Mouse (Mus musculus) intestine, embryonic 15.5 days (tissue): ENCODE measurements around the gene Zfp639. TPM values are rescaled to one million over a fixed set of nuclear protein-coding genes. Genes with fewer than 3 reads are reported as not detected.

Source experiments
- ATAC-seq: fragments of 200-750 bp; cut with Nextera tagmentation; 2 replicates; pipeline ENCODE4 v1.8.0; 2017; ENCODE audit warnings: moderate TSS enrichment, moderate library complexity
- H3K27ac ChIP-seq: fragments of 300-500 bp; sonication (generic); 2 replicates; pipeline ENCODE4 v1.5.1; 2015; ENCODE audit warnings: mild to moderate bottlenecking, inconsistent platforms
- H3K27me3 ChIP-seq: fragments of 300-500 bp; sonication (generic); replicated peaks from 2 replicates; pipeline ENCODE4 v1.6.1; 2015; ENCODE audit warnings: inconsistent platforms
- H3K36me3 ChIP-seq: fragments of 300-500 bp; sonication (generic); 2 replicates; pipeline ENCODE4 v1.6.1; 2015; ENCODE audit warnings: inconsistent platforms
- H3K4me1 ChIP-seq: fragments of 300-500 bp; sonication (generic); replicated peaks from 2 replicates; pipeline ENCODE4 v1.6.1; 2015; ENCODE audit warnings: inconsistent platforms
- H3K4me2 ChIP-seq: fragments of 300-500 bp; sonication (generic); replicated peaks from 2 replicates; pipeline ENCODE4 v1.6.1; 2015; ENCODE audit warnings: mild to moderate bottlenecking, inconsistent platforms
- H3K4me3 ChIP-seq: fragments of 300-500 bp; sonication (generic); replicated peaks from 2 replicates; pipeline ENCODE4 v1.5.1; 2015; ENCODE audit warnings: inconsistent platforms
- H3K9ac ChIP-seq: fragments of 300-500 bp; sonication (generic); 2 replicates; pipeline ENCODE4 v1.6.1; 2015; ENCODE audit warnings: inconsistent platforms
- H3K9me3 ChIP-seq: fragments of 300-500 bp; sonication (generic); 2 replicates; pipeline ENCODE4 v1.6.1; 2016; ENCODE audit warnings: inconsistent platforms
- WGBS: fragments of 180-500 bp; shearing (Covaris S2); methylation state at CpG from one replicate; pipeline ENCODE4 v1.1.7; 2015; 5-methylcytosine and 5-hydroxymethylcytosine counted together
- polyA plus RNA-seq: library from polyadenylated mRNA; unstranded; fragments of >200 nt; fragmentation: Nextera tagmentation; extraction: Ambion mirVana; gene quantifications from 2 replicates; pipeline ENCODE4 v1.2.1, GENCODE M21; 2015

Gene Zfp639
- polyA plus RNA-seq, 1 experiment from 2014 or later: 32.9 TPM

- no peaks in the 10 kb centered on the region for H3K4me1 ChIP-seq
- ATAC-seq: peak; percentile 41; the same call in 1 of the 2 replicates
- WGBS: 63% methylated on average over 15 of the region's 15 CpGs
Measured at GRCm38 (mm10) chr3:32490076-32490927, 19.8 kb upstream of the Zfp639 start.

GRCm38 (mm10) chr3:32490928-32491315, 19.1 kb upstream of the Zfp639 start:
- H3K4me3 ChIP-seq: no peak overlapping the region
- no peak overlapping the region for H3K4me2 ChIP-seq
- ATAC-seq: no peak
- no peaks in the 10 kb centered on the region for H3K36me3 ChIP-seq
- H3K27ac ChIP-seq: no peak overlapping the region
- H3K9ac ChIP-seq: no peak overlapping the region
- H3K27me3 ChIP-seq: no peaks in the 10 kb centered on the region
- no peaks in the 10 kb centered on the region for H3K9me3 ChIP-seq
- no peaks in the 10 kb centered on the region for H3K4me1 ChIP-seq

More at GRCm38 (mm10) chr3:32490076-32490927, 19.8 kb upstream of the Zfp639 start:
- Histone ChIP-seq H3K27me3 (no peaks in the 10 kb centered on the region), H3K4me3 (no peak overlapping the region), H3K27ac (no peak overlapping the region), H3K9ac (no peak overlapping the region), H3K9me3 (no peaks in the 10 kb centered on the region), H3K4me2 (no peak overlapping the region), H3K36me3 (no peaks in the 10 kb centered on the region)

DNA sequence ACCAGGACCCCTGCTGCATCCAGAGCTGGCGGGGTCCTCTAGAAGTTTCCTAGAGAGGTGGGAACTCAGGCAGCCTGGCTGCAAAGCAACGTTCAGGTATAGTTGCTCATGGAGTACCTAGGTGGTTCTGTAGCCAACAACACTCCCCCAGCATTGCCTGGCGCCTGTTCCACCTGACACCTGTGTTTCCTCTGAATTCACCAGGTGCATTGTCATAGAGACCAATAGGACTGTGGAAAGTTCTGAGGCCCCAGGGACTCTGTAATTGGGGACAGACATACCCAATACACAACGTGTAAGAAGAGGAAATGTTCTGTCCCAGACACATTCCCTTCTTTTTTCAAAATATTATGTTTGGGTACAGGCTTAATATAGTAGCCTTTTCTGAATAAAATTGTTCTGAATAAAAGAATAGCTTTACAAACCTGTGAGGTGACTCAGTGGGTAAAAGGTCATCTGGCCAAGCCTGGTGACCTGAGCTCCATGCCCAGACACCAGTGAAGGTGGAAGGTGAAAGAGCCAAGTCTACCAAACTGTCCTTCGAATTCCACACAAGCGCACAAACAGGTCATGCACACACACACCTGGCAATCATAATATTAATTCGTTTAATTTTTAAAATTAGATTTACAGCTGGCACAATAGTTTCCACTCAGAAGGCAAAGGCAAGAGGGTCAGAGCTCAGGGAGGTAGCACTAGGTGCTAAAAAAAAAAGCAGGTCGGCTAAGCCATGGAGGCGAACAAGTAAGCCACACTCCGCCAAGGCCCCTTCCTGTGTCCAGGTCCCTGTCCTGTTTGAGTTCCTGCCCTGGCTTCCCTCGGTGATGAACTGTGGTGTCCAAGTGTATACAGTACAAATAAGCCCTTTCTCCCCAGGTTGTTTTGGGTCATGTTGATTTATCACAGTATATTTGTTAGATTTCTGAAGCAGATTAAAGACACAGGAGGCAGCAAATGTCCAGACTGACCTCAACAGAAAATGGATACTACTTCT, 17.7 kb upstream of the Zfp639 start, which contains the start of gene Kcnmb3:
Gene Kcnmb3 (minus strand): TSS at position 135 of the 994 bp plus-strand sequence.
- H3K36me3 ChIP-seq: no peaks in the 10 kb centered on the region
- H3K9ac ChIP-seq: no peak within 1 kb of the TSS
- H3K4me3 ChIP-seq: no peak within 1 kb of the TSS
- no peaks in the 10 kb centered on the region for H3K9me3 ChIP-seq
- no peaks in the 10 kb centered on the region for H3K4me1 ChIP-seq
- no peak within 1 kb of the TSS for H3K4me2 ChIP-seq
- H3K27ac ChIP-seq: no peak within 1 kb of the TSS
- no peaks in the 10 kb centered on the region for H3K27me3 ChIP-seq
- 79% methylated on average over 11 of the region's 11 CpGs for WGBS
- ATAC-seq: no peak

- WGBS: 80% methylated on average over 8 of the region's 8 CpGs
- H3K9ac ChIP-seq: no peak overlapping the region
- H3K9me3 ChIP-seq: no peaks in the 10 kb centered on the region
- no peak for ATAC-seq
- H3K4me3 ChIP-seq: no peak overlapping the region
- no peaks in the 10 kb centered on the region for H3K27me3 ChIP-seq
- H3K36me3 ChIP-seq: no peaks in the 10 kb centered on the region
- no peak overlapping the region for H3K4me2 ChIP-seq
- no peak overlapping the region for H3K27ac ChIP-seq
- H3K4me1 ChIP-seq: no peaks in the 10 kb centered on the region
Measured at GRCm38 (mm10) chr3:32494387-32495087, 15.5 kb upstream of the Zfp639 start.

- WGBS: 64% methylated on average over 8 of the region's 8 CpGs
- Histone ChIP-seq H3K4me2 (no peak overlapping the region), H3K27me3 (no peaks in the 10 kb centered on the region), H3K4me1 (no peaks in the 10 kb centered on the region), H3K4me3 (no peak overlapping the region), H3K9me3 (no peaks in the 10 kb centered on the region), H3K9ac (no peak overlapping the region), H3K27ac (no peak overlapping the region), H3K36me3 (no peaks in the 10 kb centered on the region)
- no peak for ATAC-seq
Measured at GRCm38 (mm10) chr3:32495088-32495770, 14.8 kb upstream of the Zfp639 start.

GRCm38 (mm10) chr3:32495856-32496710, 14.0 kb upstream of the Zfp639 start:
- Histone ChIP-seq H3K9ac (no peak overlapping the region), H3K27ac (no peak overlapping the region), H3K9me3 (no peaks in the 10 kb centered on the region), H3K36me3 (no peaks in the 10 kb centered on the region), H3K27me3 (no peaks in the 10 kb centered on the region), H3K4me3 (no peak overlapping the region), H3K4me1 (no peaks in the 10 kb centered on the region), H3K4me2 (no peak overlapping the region)
- ATAC-seq: no peak
- WGBS: 45% methylated on average over 8 of the region's 8 CpGs

DNA sequence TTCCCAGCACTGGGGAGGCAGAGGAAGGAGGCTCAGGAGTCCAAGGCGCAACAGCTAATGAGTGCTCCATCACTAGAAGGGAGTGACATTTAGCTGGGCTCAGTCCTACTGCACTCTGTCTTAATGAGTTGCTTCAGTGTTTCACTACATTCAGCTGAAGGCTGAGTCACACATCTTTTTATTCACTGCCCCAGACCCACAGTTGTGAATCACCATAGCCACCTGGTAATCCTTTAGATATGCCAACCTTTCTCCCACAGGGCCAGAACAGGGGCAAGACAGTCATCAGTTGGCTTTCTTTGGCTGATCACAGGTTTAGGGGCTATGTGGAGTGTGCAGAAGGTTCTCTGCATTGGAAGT, 13.4 kb upstream of the Zfp639 start:
- no peaks in the 10 kb centered on the region for H3K27me3 ChIP-seq
- H3K9me3 ChIP-seq: no peaks in the 10 kb centered on the region
- no peaks in the 10 kb centered on the region for H3K4me1 ChIP-seq
- no peaks in the 10 kb centered on the region for H3K36me3 ChIP-seq
- no peak overlapping the region for H3K27ac ChIP-seq
- ATAC-seq: no peak
- no peak overlapping the region for H3K9ac ChIP-seq
- no peak overlapping the region for H3K4me2 ChIP-seq
- H3K4me3 ChIP-seq: no peak overlapping the region
- 92% methylated on average over 1 of the region's 1 CpGs for WGBS

- Histone ChIP-seq H3K27ac (no peak overlapping the region), H3K4me1 (no peaks in the 10 kb centered on the region), H3K36me3 (no peaks in the 10 kb centered on the region), H3K9me3 (no peaks in the 10 kb centered on the region), H3K9ac (no peak overlapping the region), H3K27me3 (no peaks in the 10 kb centered on the region), H3K4me2 (no peak overlapping the region), H3K4me3 (no peak overlapping the region)
- ATAC-seq: no peak
- 94% methylated on average over 2 of the region's 2 CpGs for WGBS
Measured at GRCm38 (mm10) chr3:32500346-32500745, 9.7 kb upstream of the Zfp639 start.

DNA sequence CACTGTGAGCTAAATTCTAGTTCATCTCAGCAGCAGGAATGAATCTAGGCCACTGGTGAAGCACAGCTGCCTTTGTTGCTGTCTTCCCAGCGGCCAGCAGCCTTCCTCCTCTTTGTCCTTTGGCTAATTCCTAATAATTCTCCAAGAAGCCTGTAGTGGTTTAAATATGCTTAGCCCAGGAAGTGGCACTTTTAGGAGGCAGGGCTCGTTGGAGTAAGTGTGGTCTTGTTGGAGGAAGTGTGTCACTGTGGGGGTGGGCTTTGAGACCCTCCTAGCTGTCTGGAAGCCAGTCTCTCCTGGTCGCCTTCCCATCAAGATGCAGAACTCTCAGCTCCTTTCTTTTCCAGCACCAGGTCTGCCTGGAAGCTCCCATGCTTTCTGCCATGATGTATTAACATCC, 4.2 kb upstream of the Zfp639 start:
- Histone ChIP-seq H3K4me3 (no peak overlapping the region), H3K27me3 (no peaks in the 10 kb centered on the region), H3K4me1 (0 out of 2 replicates have a peak, but pooled peaks cover 3% of the 10 kb centered on the region), H3K9me3 (no peaks in the 10 kb centered on the region), H3K4me2 (no peak overlapping the region), H3K9ac (no peak overlapping the region), H3K27ac (no peak overlapping the region), H3K36me3 (no peaks in the 10 kb centered on the region)
- ATAC-seq: no peak
- 65% methylated on average over 3 of the region's 3 CpGs for WGBS

DNA sequence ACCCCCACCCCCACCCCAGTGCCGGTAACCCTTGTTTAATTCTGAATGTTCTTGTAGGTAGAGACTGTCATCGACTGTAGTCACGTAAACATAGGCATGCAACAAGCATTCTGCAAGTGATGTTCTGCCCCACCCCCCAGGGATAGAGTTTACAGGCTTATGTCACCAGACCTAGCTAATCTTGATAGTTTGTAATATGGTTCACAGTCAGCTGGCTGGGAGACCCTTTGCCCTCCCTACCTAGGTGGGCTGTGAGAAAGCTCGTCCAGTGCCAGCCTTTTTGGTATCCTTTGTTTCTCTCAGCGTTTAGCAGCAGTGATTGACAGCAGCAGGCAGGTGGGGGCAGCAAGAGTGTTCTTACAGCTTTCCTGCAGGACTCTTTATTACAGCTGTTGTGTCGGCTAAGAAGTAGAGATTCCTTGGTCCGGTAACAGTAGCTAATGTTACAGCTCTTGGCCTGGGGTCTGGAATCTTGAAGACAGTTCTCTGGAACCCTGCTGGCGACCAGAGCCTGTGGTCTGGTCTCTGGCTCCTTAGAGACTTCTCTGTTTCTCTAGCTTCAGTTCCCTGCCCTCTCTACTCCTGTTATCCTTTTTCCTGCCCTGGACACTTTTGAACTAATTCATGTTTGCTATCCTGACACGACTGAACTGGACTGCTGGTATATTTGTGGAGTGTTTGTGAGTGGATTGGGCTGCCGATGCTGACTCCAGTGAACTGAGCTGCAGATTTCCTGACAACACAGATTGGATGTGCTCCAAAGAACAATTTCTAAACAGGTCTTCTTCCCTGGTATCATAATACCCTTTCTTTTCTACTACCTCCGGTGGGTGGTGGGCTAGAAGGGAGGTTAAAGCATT, 3.5 kb upstream of the Zfp639 start:
- Histone ChIP-seq H3K9me3 (no peaks in the 10 kb centered on the region), H3K27me3 (no peaks in the 10 kb centered on the region), H3K27ac (no peak overlapping the region), H3K4me1 (0 out of 2 replicates have a peak, but pooled peaks cover 3% of the 10 kb centered on the region), H3K4me2 (no peak overlapping the region), H3K9ac (no peak overlapping the region), H3K36me3 (no peaks in the 10 kb centered on the region), H3K4me3 (no peak overlapping the region)
- no peak for ATAC-seq
- 56% methylated on average over 11 of the region's 11 CpGs for WGBS
